Mouse (Mus musculus): ENCODE measurements around the gene Apaf1. TPM values are rescaled to one million over a fixed set of nuclear protein-coding genes. Genes with fewer than 3 reads are reported as not detected.
A peak's percentile ranks its signal among the peaks of the same experiment; 100 is the strongest.

Apaf1 gene
- total RNA-seq, 2 experiments from 2014 or later: 15.1 to 16.4 TPM

DNA sequence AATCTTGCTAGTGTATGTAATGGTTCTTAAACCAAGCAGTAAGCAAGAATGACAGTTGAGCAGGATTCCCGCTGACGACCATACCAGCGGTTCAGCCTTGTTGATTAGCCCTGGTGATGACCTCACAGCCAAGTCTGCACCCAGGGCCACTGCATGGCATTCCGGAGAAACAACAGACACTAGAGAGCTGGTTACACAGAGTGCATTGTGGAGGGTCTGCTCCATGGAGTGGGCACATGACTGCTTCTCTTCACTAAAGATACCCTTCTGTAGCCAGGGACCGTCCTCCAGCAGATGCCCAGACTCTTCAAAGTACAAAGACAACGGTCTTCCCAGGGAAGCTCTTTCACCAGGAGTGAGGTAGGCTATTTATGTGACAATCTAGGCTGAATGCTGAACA, 90.3 kb downstream of the Apaf1 start:
- intact Hi-C loops (cut with DNase I): no loop called here

DNA sequence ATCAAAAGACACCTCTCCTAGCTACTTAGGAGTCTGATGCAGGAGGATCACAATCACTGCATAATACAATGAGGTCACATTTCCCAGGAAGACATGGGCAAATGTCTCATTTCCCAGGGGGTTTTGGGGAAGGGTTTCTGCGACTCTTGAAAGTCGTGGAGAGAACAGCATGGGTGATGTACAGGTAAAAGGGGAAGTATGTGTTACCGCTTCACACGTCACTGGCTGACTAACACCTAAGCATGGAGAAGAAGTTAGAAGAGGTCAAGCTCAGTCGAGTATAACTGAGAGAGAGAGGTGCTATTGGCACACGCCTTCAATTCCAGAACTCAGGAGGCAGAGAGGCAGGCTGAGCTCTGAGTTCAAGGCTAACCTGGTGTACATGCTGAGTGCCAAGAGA, 92.2 kb downstream of the Apaf1 start:
- DNase-seq: no peak
- intact Hi-C loops (cut with DNase I): no loop called here

More for the DNA sequence above, 90.3 kb downstream of the Apaf1 start:
- DNase-seq: no peak

DNA sequence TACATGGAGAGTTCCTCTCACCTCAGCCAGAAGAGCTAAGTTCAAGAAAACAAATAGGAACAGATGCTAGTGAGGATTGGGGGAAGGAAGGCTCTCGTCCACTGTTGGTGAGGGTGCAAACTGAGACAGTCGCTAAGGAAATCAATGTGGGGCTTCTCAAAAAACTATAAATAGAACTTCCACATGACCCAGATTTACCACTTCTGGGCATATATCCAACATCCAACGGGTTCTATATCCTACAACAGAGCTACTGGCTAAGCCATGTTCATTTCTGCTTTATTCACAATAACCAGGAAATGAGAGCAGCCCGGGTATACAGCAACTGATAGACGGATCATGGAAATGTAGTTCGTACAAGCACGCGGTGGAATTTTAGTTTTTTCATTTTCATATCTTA, 99.5 kb downstream of the Apaf1 start:
- DNase-seq: no peak

DNA sequence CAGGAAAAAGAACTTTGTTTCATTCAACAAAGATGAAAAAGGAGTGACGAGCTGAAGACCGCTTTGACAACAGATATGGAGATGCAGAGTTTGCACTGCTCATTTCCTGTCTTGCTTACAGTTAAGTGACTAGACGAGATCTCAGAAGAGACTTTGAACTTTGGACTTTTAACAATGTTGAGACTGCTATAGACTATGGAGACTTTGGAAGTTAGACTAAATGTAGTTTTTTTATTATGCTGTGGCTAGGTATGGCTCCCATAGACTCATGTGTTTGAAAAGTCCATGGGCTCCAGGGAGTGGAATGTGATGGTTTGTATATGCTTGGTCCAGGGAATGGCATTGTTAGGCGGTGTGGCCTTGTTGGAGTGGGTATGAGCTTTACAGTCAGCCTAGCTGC, 100.8 kb downstream of the Apaf1 start:
- intact Hi-C loops (cut with DNase I): no loop called here
- no peak for DNase-seq

More for the DNA sequence above, 99.5 kb downstream of the Apaf1 start:
- intact Hi-C loops (cut with DNase I): no loop called here

DNA sequence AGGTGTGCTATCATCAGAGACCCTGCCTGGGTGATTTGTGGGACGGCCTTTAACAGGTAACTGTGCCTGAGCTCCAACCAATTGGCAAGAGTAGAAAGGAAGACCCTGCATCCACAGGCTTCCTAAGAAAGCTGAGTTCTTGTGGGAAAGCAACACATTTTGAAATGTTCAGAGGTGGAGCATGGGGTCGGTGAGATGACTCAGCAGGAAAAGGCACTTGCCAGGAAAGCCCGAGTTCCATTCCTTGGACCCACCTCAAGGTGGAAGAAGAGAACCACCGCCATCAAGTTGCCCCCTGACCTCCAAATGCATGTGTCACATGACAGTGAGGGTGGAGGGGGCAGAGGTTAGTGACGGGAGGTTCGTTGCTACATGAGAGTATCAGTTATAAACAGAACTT, 108.1 kb downstream of the Apaf1 start:
- intact Hi-C loops (cut with DNase I): no loop called here
- no peak for DNase-seq

DNA sequence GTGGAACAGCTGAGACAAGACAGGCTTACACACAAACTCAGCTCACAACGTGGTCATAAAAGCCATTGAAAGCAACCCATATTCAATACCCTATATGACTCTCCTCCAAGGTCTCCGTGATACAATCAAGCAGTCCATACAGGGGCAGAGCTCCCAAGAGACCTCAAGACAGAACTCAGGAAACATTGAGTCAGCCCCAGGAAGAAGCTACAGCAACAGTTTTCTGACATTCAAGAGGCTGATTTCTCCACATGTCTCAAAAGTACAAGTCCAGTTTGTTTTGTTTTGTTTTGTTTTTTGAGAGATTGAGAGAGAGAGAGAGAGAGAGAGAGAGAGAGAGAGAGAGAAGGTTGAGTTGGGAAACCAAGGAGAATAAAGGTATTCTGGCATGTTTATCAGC, 108.5 kb downstream of the Apaf1 start:
- no peak for DNase-seq
- intact Hi-C loops (cut with DNase I): no loop called here

DNA sequence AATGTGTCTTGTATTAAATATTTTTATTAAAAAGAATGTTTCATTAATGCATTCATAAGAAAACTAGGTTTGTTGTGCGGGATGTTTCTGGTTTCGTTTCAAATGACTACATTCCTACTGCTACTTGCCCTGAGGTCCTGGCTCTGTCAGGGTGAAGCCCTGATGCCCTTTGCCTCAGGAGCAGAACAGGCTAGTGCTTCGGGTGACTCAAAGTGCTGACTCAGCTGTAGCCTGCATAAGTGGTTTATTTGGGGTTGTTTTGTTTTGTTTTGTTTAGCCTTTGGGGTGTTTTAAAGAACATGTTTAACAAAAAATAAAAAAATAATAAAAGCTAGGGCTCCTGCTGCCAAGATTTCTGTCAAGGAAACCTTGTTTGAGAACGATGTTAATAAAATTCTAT, 112.0 kb downstream of the Apaf1 start:
- intact Hi-C loops (cut with DNase I): no loop called here
- DNase-seq: no peak

DNA sequence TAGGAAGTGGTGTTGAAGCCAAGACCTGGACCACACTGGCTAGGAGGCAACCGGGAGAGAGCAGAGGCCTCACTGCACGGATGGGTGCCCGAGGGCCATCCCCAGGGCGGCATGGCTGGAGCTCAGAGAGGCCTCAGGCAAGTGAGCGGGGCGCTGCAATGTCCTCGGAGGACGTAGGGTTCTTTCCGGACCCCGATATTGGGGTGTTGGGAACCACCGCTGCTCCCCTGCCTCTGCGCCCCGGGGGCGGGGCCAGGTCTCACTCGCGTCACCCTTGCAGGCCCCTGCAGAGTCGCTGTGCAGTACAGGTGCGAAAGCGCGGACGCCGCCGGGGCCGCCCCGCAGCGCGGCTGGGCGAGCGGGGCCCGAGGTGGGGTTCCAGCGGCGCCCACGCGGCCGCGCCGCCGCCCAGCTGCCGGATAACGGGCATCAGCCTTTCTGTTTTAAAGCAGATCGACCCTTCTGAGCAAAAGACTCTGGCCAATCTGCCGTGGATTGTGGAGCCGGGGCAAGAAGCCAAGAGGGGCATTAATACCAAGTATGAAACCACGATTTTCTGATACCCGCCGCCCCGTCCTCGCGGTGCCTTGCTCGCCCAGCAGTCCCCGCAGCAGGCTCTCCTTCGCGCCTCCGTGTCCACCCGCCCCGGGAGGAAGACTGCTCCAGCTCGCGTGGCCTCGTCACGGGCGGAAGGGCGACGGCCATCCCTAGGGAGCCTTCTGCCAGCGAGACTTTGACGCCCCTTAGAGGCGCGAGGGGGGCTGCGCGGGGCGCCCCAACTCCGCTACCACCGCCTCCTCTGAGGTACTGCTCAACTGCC, 113.0 kb downstream of the Apaf1 start:
- peak; percentile 47 to 57 for DNase-seq
- intact Hi-C loops (cut with DNase I): no loop called here

DNA sequence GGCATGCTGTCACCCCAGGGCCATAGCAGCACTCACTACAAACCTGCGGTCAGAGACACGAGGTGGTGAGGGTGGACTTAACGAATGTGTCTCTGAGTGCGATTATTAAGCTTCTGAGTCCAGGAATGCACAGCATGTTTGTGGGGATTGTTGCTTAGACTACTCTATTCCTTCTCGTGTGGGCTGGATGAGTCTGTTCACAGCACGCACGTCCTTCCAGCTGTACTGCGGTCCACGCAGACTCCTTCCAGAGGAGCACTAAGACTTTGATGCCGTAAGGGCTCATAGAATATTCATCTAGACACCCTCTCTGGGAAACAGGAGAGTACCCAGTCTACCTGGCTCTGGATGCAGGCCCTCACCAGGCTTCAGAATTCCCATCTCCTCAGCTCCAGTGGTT, 114.3 kb downstream of the Apaf1 start:
- DNase-seq: no peak
- intact Hi-C loops (cut with DNase I): no loop called here

DNA sequence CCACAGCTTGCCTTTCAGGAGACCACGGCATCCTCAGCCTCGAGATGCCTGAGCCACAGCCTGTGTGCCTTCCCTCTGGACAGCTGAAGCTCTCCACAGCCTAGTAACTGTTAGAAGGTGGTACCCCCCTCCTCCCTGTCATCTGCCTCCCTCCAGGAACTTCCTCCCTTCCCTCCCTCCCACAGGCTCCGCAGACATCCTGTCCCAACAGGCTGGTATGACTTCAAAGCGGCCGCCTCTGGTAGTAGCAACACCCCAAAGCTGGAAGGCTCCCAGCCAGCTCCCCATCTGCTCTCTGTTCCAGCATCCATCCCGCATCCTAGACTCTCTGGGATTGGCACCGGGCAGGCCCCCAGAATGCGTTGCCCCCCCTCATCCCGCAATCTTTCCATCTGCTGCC, 115.7 kb downstream of the Apaf1 start:
- intact Hi-C loops (cut with DNase I): no loop called here
- DNase-seq: no peak

DNA sequence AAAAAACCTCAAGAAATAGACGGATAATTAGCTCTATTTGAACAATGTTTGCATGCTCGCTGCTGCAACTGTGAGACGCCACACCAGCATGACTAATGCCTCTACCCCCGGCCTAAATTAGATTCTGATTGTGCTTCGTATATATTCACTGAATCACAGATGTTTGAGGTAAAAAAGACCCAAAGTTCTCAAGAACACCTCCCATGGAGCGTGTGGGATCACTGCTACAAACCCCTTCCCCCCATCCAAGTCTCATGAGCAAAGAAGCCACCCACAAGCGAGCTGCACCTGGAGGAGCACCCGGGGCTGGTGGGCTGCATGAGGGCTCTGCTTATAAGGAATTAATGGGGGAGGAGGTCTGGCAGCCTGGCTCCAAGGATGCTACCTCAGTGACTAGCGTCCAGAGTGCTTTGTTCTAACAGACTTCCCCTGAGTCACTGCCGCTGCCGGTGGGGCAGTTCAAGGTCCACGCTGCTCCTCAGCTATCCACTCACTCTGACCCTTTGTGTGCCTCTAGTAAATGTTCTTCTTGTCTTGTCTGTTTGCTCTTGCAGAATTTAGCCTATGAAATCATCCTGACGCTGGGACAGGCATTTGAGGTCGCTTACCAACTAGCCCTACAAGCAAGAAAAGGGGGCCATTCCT, 116.8 kb downstream of the Apaf1 start:
- intact Hi-C loops (cut with DNase I): no loop called here
- no peak for DNase-seq

DNA sequence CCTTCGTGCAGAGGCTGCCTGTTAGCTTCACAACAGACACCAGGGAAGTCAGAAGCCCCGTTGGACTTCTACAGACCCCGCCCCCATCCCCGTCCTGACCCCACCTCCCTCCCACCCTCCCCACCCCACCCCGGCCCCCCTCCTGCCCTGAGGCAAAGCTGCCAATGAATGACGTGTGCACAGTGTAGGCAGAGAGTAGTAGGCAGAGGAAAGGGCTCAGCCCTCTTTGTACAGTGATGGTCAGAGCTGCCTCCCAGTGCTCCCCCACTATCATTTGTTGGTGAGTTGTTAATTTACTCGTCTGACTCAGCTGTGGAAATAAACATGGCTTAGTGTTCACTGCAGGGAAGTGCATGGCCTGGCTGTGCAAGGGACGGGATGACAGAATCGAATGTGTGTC, 118.1 kb downstream of the Apaf1 start:
- no peak for DNase-seq
- intact Hi-C loops (cut with DNase I): no loop called here

DNA sequence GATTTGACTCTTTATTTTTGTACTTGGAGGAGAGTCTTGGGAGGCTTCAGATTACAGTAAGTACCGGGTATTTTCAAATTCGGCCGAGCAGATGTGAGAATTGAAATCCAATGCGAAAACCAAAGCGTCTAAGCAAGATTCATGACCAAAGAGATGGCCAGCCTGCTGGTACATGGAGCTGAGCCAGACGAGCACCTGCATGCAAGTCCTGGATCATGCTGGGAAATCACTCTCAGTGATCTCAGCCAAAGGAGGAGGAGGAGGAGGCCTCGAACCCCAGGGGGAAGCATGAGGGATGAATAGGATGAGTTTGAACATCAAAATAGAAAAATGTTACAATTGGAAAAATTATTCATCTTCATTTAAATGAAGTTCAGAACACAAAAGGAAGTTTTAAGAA, 122.2 kb downstream of the Apaf1 start:
- DNase-seq: no peak
- intact Hi-C loops (cut with DNase I): no loop called here

DNA sequence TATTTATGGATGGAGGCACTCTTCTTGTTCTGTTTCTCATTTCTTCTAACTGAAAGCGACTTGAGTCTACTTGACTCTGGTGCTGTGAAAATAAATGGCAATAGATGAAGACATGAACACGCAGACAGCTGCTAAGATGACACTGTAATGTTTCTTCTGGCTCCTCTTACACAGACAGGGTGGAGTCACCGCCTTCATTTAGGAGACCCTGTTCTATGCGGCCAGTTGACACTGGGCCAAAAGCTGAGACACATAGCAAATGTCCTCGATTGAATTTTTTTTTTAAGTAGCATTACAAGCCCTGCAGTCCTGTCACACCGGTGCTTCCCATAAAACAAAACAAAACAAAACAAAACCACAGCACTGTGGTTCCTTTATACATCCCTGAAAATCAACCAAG, 128.7 kb downstream of the Apaf1 start:
- DNase-seq: peak; percentile 45 to 49
- intact Hi-C loops (cut with DNase I): no loop called here

DNA sequence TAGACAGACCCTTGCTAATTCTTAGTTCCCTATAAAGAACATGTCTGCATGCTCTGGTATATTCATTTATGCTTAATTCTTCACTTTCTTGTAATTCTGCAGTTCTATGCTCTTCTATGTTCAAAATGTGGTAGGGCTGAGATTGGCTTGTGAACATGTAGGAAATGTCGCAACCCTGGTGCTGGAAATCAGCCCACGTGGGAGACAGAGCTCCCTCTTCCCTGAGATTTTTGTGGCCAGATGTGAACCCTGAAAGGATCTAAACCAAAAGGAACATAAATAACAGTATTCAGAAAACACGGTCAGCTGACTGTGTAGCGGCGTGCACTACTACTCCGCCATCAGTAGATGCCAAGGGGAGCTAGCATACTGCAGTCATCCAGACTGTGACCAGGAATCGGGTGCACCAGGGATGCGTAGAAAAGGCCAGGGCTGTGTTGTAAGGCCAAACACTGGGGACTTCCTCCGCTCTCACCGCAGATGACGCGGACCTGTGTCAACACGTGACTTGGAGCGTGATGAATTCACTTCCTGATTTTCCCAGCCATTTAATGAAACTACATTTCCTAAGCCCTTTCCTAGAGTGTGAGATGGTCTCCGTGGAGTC, 129.4 kb downstream of the Apaf1 start:
- no peak for DNase-seq
- intact Hi-C loops (cut with DNase I): no loop called here

DNA sequence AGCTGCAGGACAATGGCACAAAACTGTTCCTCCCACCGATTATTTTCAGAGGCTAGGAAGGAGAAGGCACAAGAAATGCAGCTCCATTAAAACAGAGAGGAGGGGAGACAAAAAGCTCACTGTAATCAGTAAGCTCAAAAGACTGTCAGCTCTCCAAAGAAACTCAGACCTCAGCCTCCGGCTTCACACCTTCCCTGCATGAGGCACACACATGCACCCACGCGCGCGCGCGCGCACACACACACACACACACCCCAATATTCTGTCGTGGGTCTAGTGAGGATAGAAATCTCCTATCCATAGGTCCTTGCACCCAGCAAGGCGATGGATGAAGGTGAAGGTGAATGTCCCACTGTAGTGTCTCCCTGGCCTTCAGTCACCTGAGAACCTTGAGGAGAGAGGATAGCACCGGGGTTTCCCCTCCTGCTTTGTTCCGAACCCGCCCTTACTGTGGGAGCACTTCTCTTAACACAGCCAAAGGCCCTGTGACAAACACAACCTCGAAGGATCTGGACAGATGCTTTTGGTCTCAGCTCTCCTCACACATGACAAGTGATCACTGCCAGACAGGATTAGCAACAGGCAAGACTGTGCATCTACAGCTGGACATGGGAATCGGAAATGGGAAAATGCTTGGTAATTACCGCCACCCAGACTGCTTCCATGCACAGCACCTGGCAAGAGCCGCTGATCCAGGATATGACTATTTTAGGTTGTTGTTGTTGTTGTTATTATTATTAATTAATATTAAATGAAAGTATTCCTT, 134.8 kb downstream of the Apaf1 start:
- no peak for DNase-seq
- intact Hi-C loops (cut with DNase I): no loop called here

DNA sequence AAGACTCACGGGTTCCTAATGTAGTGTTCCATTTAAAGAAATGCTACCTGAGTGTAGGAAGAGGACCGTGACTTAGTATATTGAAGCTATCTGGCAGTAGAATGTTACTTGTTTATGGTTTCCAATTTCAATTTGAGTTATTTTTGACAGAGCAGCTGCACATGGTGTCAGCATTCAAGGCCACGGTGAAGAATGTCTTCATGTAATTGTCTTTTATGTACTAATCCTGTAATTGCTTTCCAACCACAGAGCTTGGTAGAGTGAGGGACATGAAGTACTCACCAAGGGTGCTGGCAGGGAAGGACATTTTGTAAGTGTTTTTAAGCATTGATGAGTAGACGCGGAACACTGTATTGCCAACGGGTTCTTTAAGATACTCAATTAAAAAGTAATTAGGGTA, 135.5 kb downstream of the Apaf1 start:
- intact Hi-C loops (cut with DNase I): no loop called here
- no peak for DNase-seq

DNA sequence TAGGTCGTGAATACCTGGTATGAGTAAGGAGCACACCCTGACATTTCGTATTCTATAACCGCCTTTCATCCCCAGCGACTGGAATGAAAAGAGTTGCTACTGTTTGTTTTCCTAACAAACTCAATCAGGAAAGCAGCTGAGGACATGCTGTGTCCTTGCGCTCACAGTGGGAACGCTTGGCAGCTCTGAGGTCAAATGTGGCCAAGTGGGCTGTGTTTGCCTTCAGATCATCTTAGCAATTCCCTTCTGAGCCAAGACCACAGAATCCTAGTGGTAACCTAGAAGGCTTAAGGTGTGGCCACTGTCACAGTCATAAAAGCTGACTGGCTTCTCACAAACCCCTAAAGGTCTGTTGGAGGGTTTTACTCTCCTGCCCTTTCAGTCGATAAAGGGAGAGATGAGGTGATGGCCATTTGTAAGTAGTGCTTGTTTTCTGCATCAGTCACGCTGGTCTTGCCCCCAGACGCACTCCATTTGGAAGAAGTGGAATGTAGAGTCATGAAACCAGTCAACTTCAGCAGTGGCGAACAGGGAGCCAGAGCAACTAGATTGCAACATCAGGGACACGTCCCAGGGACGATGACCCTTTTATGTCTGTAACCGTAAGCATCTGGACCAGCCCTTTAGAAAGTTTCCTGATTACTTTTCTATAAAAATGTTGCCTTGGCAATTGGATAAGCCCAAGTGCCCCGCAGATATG, 140.4 kb downstream of the Apaf1 start:
- intact Hi-C loops (cut with DNase I): no loop called here
- DNase-seq: peak; percentile 49 to 56

DNA sequence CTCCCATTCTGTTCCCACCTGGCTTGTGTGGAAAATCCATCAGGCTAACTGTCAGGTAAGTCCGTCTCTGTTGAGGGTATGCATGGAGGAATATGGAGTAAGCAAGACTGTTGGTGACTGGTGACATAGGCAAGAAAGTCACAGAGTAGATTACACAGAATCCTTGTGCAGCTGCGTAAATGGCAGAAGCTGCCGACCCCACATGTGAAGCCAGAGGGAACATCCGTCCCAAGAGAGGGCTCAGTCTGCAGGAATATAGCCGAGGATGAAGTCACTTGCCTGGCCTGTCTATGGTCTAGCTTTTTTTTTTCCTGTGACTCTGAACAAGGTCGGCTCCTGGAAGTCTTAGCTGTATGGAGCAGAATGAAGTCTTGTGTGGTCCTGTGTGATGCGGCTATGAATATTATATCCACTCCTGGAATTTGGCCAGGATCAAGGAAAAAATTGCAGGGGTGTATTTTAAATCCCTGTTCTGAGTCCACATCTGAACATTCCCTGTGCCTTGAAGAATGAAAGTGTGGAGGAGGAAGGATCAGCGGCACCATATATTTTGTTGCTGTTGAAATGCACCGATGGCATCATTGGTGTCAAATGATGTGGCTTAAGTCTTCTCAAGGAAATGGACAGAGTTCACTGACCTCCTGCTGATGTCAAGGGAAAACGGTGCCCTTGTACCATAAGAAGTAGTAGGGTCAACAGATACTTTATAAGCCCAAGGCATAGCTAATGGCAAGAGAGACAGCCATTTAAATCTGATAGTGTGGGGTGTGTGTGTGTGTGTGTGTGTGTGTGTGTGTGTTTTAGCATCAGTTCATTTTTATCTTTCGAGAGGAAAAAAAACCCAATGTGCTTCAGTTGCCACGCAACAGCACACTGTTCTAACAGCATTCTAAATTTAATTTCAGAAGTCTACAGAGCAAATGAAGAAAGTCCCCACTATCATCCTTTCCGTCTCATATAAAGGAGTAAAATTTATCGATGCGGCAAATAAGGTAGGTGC, 141.7 kb downstream of the Apaf1 start:
- intact Hi-C loops (cut with DNase I): no loop called here
- peak; percentile 61 to 71 for DNase-seq
